Mouse (Mus musculus): ENCODE data around the gene Mtnr1a. TPM values are rescaled to one million over a fixed set of nuclear protein-coding genes. Genes with fewer than 3 reads are reported as not detected.
"Not testable (repeated sequence)": the region's sequence is repeated elsewhere in the genome, so short reads cannot be mapped to it uniquely, and the experiment has no call there.

Gene Mtnr1a
- total RNA-seq (2021): not detected

- DNase-seq (ENCODE audit: extremely low spot score in 1 of 2, low spot score in 1 of 2): peak; percentile 97 to 99
Measured at GRCm38 (mm10) chr8:45068759-45069386, at the start of gene Mtnr1a. TSS of gene Mtnr1a (plus strand) at chr8:45069137.

DNA sequence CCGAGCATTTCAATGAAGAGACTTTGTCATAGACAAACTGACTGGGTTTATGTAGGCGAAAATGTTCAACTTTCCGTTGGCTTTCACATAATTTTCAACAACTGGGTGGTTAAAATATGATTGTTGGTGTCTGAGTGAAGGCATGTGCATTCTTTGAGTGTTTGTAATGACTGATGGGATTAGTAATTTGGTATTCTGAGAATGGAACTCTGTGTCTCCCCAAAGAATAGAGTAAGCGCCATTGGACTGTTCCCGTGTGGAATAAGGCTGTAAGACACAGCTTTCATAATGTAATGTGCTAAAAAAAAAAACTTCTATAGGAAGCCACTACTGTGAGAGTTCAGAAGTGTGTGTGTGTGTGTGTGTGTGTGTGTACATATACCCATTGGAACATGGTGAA is 49.7 kb upstream of the Mtnr1a start:
- DNase-seq (ENCODE audit: extremely low spot score in 1 of 2, low spot score in 1 of 2): no peak

- no peak for DNase-seq (ENCODE audit: extremely low spot score in 1 of 2, low spot score in 1 of 2)
Measured at GRCm38 (mm10) chr8:45021171-45021570, 47.8 kb upstream of the Mtnr1a start.

DNA sequence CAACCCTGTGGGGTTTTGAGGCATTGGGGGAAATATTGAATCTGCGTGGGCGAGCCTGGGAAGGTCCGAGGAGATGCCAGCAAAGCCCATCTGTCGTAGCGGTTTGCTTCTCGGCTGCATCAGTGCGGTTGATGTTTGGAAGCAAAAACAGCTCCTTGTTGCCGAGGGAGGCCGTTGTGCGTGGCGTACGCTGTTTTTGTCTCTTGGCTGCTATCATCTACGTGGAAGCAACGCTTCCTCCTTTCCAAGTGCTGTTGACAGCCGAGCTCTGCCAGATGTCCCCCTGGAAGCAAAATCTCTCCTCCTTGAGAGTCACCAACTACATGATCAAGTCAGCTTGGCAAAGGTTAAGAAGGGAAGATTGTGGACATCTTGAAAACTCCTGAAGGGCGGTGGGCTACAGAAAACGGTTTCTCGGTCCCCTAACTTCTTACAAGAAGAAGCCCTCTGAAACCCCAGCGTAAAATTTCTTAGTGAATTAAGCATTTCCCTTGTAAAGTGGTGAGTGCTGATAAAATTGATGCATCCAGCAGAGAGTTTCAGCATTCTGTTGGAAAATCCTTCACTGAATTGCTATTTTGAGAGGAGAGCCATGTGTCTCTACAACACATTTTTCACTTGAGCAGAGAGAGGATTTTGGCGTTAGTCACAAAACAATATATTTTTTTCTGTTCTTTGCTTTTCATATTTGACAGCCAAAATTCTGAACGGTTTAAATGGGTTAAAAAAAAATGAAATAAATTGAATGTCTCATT is 46.8 kb upstream of the Mtnr1a start:
- peak; percentile 27 to 38 for DNase-seq (ENCODE audit: extremely low spot score in 1 of 2, low spot score in 1 of 2)

GRCm38 (mm10) chr8:45028081-45028497 is 40.8 kb upstream of the Mtnr1a start:
- no peak for DNase-seq (ENCODE audit: extremely low spot score in 1 of 2, low spot score in 1 of 2)

- no peak for DNase-seq (ENCODE audit: extremely low spot score in 1 of 2, low spot score in 1 of 2)
Measured at GRCm38 (mm10) chr8:45038350-45038749, 30.6 kb upstream of the Mtnr1a start.

DNA sequence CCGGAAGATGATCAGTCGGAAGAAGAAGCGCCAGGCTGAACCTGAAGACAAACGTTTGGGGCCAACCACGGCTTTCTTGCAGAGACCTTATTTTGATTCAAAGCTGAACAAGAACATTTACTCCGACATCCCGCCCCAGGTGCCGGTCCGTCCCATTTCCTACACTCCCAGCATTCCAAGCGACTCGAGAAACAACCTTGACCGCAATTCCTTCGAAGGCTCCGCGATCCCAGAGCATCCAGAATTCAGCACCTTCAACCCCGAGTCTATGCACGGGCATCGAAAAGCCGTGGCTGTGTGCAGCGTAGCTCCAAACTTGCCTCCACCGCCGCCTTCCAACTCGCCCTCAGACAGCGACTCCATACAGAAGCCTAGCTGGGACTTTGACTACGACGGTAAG is 24.8 kb upstream of the Mtnr1a start:
- DNase-seq (ENCODE audit: extremely low spot score in 1 of 2, low spot score in 1 of 2): no peak

GRCm38 (mm10) chr8:45050451-45050850 is 18.5 kb upstream of the Mtnr1a start:
- DNase-seq (ENCODE audit: extremely low spot score in 1 of 2, low spot score in 1 of 2): no peak

- no peak for DNase-seq (ENCODE audit: extremely low spot score in 1 of 2, low spot score in 1 of 2)
Measured at GRCm38 (mm10) chr8:45051236-45051635, 17.7 kb upstream of the Mtnr1a start.

GRCm38 (mm10) chr8:45052205-45052604 is 16.7 kb upstream of the Mtnr1a start:
- DNase-seq (ENCODE audit: extremely low spot score in 1 of 2, low spot score in 1 of 2): no peak

- DNase-seq (ENCODE audit: extremely low spot score in 1 of 2, low spot score in 1 of 2): no peak
Measured at GRCm38 (mm10) chr8:45052618-45053017, 16.3 kb upstream of the Mtnr1a start.

- DNase-seq (ENCODE audit: extremely low spot score in 1 of 2, low spot score in 1 of 2): no peak
Measured at GRCm38 (mm10) chr8:45055500-45055899, 13.4 kb upstream of the Mtnr1a start.

DNA sequence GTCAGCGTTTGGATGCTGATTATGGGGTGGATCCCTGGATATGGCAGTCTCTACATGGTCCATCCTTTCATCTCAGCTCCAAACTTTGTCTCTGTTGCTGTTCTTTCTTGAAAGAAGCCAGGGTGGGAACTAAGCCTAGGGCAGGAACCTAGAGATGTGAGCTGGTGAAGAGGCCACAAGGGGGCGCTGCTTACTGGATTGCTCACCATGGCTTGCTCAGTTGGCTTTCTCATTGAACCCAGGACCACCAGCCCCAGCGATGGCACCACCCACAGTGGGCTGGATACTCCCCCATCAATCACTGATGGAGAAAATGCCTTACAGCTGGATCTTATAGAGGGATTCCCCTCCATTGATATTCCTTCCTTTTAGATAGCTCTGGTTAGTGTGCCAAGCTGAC is 12.1 kb upstream of the Mtnr1a start:
- no peak for DNase-seq (ENCODE audit: extremely low spot score in 1 of 2, low spot score in 1 of 2)

- no peak for DNase-seq (ENCODE audit: extremely low spot score in 1 of 2, low spot score in 1 of 2)
Measured at GRCm38 (mm10) chr8:45060083-45060482, 8.9 kb upstream of the Mtnr1a start.

DNA sequence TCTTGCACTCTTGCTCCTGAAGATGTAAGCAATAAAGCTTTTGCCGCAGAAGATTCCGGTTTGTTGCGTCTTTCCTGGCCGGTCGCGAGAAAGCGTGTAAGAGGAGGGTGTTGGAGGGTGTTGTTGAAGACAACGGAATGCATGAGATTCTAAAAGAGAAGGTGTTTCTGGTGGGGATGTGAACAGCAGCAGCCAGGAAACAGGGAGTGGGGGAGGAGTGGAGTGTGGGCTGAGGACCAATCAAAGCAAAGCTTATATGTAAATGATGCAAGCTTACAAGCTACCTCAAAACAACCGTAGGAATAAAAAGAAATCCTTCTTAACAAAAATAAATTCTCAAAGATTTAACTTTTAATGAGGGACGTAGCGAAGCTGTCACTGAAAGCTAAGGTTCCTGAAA is 6.6 kb upstream of the Mtnr1a start:
- DNase-seq (ENCODE audit: extremely low spot score in 1 of 2, low spot score in 1 of 2): no peak

DNA sequence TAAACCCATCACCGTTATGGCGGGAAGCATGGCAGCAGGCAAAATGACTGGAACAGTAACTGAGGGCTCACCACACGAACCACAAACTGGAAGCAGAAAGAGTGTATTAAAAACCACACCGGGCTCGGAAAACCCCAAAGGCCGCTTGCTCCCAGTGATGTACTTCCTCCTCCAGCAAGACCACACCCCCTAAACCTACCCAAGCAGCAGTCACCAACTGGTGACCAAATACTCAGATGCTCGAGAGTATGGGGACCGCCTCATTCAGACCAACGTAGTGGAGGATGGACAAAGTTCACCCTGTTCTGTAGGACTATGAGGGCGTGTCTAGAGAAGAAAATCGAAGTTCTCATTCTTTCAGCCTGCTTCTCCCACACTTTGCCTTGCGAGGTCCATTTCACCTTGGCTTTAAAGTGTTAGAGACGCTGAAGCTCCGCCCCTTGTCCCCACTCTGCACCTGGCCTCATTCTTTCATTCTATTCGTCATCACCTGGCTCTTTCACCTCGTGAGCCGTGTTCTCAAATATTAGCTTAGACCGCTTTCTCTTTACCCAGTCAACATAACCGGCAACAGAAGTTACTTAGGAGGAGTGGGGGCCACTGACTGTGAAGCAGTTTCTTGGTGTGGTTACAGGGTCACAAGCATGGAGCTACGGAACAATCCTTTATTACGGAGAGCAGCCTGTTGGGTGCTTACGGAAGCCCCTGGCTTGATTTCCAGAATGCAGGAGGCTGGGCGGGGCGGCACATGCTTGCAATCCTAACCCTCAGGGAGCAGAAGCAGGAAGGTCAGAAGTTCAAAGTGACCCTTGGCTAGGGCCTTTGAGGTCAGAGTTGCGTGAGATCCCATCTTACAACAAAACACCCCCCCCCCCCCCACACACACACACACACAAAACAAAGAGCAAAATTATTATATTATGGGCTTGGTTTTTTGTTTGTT is 5.7 kb upstream of the Mtnr1a start:
- DNase-seq (ENCODE audit: extremely low spot score in 1 of 2, low spot score in 1 of 2): no peak

GRCm38 (mm10) chr8:45064197-45064869 is 4.6 kb upstream of the Mtnr1a start:
- no peak for DNase-seq (ENCODE audit: extremely low spot score in 1 of 2, low spot score in 1 of 2)

GRCm38 (mm10) chr8:45065391-45065790 is 3.5 kb upstream of the Mtnr1a start:
- DNase-seq (ENCODE audit: extremely low spot score in 1 of 2, low spot score in 1 of 2): not testable (repeated sequence)

DNA sequence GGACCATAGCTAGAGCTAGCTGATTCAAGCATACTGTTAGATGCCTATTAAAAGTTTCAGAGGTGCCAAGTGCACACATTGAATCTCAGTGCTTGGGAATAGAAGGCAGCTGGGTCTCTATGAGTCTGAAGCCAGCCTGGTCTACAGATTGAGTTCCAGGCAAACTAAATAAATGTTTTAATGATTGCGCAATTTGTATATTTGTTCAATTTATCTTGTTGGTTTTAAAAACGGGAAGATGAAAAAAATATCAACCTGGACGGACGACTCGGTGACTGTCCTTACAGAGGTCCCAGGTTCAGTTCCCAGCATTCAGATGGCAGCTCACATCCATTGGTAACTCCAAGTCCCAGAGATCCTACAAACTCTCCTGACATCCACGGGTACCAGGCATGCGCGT is 2.0 kb downstream of the Mtnr1a start:
- no peak for DNase-seq (ENCODE audit: extremely low spot score in 1 of 2, low spot score in 1 of 2)

- no peak for DNase-seq (ENCODE audit: extremely low spot score in 1 of 2, low spot score in 1 of 2)
Measured at GRCm38 (mm10) chr8:45080850-45081249, 11.9 kb downstream of the Mtnr1a start.

Data from layer of hippocampus, postnatal 25 days (tissue).